Mouse (Mus musculus): ENCODE results near the gene Apba2. TPM values are rescaled to one million over a fixed set of nuclear protein-coding genes. Genes with fewer than 3 reads are reported as not detected.

Gene Apba2
- polyA plus RNA-seq, 1 experiment = not detected

- H3K4me1 ChIP-seq (ENCODE audit: control insufficient read depth, insufficient read depth, low read length) = no peaks in the 10 kb centered on the region
- H3K27ac ChIP-seq (ENCODE audit: insufficient read depth, low read depth, low read length) = no peak overlapping the region
- no peak for TF ChIP-seq CTCF (IDR thresholded peaks at IDR 0.05; ENCODE audit: low read depth, low read length)
- TF ChIP-seq POLR2A (IDR thresholded peaks at IDR 0.05; ENCODE audit: borderline replicate concordance, low read depth, low read length) = no peak
- no peak overlapping the region for H3K4me3 ChIP-seq (ENCODE audit: insufficient read depth, low read length)
Observed at GRCm38 (mm10) chr7:64579887-64580286, 78.4 kb downstream of the Apba2 start.

GRCm38 (mm10) chr7:64580293-64580692 is 78.8 kb downstream of the Apba2 start:
- Histone ChIP-seq H3K4me3 (ENCODE audit: insufficient read depth, low read length) (no peak overlapping the region), H3K4me1 (ENCODE audit: control insufficient read depth, insufficient read depth, low read length) (no peaks in the 10 kb centered on the region), H3K27ac (ENCODE audit: insufficient read depth, low read depth, low read length) (no peak overlapping the region)
- TF ChIP-seq POLR2A (IDR thresholded peaks at IDR 0.05; ENCODE audit: borderline replicate concordance, low read depth, low read length) (no peak), CTCF (IDR thresholded peaks at IDR 0.05; ENCODE audit: low read depth, low read length) (no peak)

GRCm38 (mm10) chr7:64582358-64582757 is 80.9 kb downstream of the Apba2 start:
- no peak overlapping the region for H3K4me3 ChIP-seq (ENCODE audit: insufficient read depth, low read length)
- no peak overlapping the region for H3K27ac ChIP-seq (ENCODE audit: insufficient read depth, low read depth, low read length)
- H3K4me1 ChIP-seq (ENCODE audit: control insufficient read depth, insufficient read depth, low read length) = no peaks in the 10 kb centered on the region
- no peak for TF ChIP-seq POLR2A (IDR thresholded peaks at IDR 0.05; ENCODE audit: borderline replicate concordance, low read depth, low read length)
- TF ChIP-seq CTCF (IDR thresholded peaks at IDR 0.05; ENCODE audit: low read depth, low read length) = no peak

GRCm38 (mm10) chr7:64583670-64584121 is 82.2 kb downstream of the Apba2 start:
- no peak overlapping the region for H3K27ac ChIP-seq (ENCODE audit: insufficient read depth, low read depth, low read length)
- H3K4me3 ChIP-seq (ENCODE audit: insufficient read depth, low read length) = no peak overlapping the region
- no peaks in the 10 kb centered on the region for H3K4me1 ChIP-seq (ENCODE audit: control insufficient read depth, insufficient read depth, low read length)
- TF ChIP-seq POLR2A (IDR thresholded peaks at IDR 0.05; ENCODE audit: borderline replicate concordance, low read depth, low read length) = no peak
- TF ChIP-seq CTCF (IDR thresholded peaks at IDR 0.05; ENCODE audit: low read depth, low read length) = no peak

GRCm38 (mm10) chr7:64586133-64586532 is 84.6 kb downstream of the Apba2 start:
- Histone ChIP-seq H3K4me1 (ENCODE audit: control insufficient read depth, insufficient read depth, low read length) (no peaks in the 10 kb centered on the region), H3K4me3 (ENCODE audit: insufficient read depth, low read length) (no peak overlapping the region), H3K27ac (ENCODE audit: insufficient read depth, low read depth, low read length) (no peak overlapping the region)
- TF ChIP-seq POLR2A (IDR thresholded peaks at IDR 0.05; ENCODE audit: borderline replicate concordance, low read depth, low read length) (no peak), CTCF (IDR thresholded peaks at IDR 0.05; ENCODE audit: low read depth, low read length) (no peak)

GRCm38 (mm10) chr7:64586571-64586970 is 85.1 kb downstream of the Apba2 start:
- Histone ChIP-seq H3K4me1 (ENCODE audit: control insufficient read depth, insufficient read depth, low read length) (no peaks in the 10 kb centered on the region), H3K4me3 (ENCODE audit: insufficient read depth, low read length) (no peak overlapping the region), H3K27ac (ENCODE audit: insufficient read depth, low read depth, low read length) (no peak overlapping the region)
- no peak for TF ChIP-seq POLR2A (IDR thresholded peaks at IDR 0.05; ENCODE audit: borderline replicate concordance, low read depth, low read length)
- no peak for TF ChIP-seq CTCF (IDR thresholded peaks at IDR 0.05; ENCODE audit: low read depth, low read length)

- Histone ChIP-seq H3K27ac (ENCODE audit: insufficient read depth, low read depth, low read length) (no peak overlapping the region), H3K4me3 (ENCODE audit: insufficient read depth, low read length) (no peak overlapping the region), H3K4me1 (ENCODE audit: control insufficient read depth, insufficient read depth, low read length) (no peaks in the 10 kb centered on the region)
- TF ChIP-seq POLR2A (IDR thresholded peaks at IDR 0.05; ENCODE audit: borderline replicate concordance, low read depth, low read length) (no peak), CTCF (IDR thresholded peaks at IDR 0.05; ENCODE audit: low read depth, low read length) (no peak)
Observed at GRCm38 (mm10) chr7:64588636-64589389, 87.3 kb downstream of the Apba2 start.

GRCm38 (mm10) chr7:64595256-64595655 is 93.8 kb downstream of the Apba2 start:
- Histone ChIP-seq H3K4me1 (ENCODE audit: control insufficient read depth, insufficient read depth, low read length) (no peaks in the 10 kb centered on the region), H3K27ac (ENCODE audit: insufficient read depth, low read depth, low read length) (no peak overlapping the region), H3K4me3 (ENCODE audit: insufficient read depth, low read length) (no peak overlapping the region)
- no peak for TF ChIP-seq POLR2A (IDR thresholded peaks at IDR 0.05; ENCODE audit: borderline replicate concordance, low read depth, low read length)
- no peak for TF ChIP-seq CTCF (IDR thresholded peaks at IDR 0.05; ENCODE audit: low read depth, low read length)

- no peak for TF ChIP-seq CTCF (IDR thresholded peaks at IDR 0.05; ENCODE audit: low read depth, low read length)
- Histone ChIP-seq H3K4me1 (ENCODE audit: control insufficient read depth, insufficient read depth, low read length) (no peaks in the 10 kb centered on the region), H3K27ac (ENCODE audit: insufficient read depth, low read depth, low read length) (no peak overlapping the region), H3K4me3 (ENCODE audit: insufficient read depth, low read length) (no peak overlapping the region)
Observed at GRCm38 (mm10) chr7:64596652-64597051, 95.1 kb downstream of the Apba2 start.

- no peaks in the 10 kb centered on the region for H3K4me1 ChIP-seq (ENCODE audit: control insufficient read depth, insufficient read depth, low read length)
- no peak overlapping the region for H3K4me3 ChIP-seq (ENCODE audit: insufficient read depth, low read length)
- no peak overlapping the region for H3K27ac ChIP-seq (ENCODE audit: insufficient read depth, low read depth, low read length)
- no peak for TF ChIP-seq POLR2A (IDR thresholded peaks at IDR 0.05; ENCODE audit: borderline replicate concordance, low read depth, low read length)
- no peak for TF ChIP-seq CTCF (IDR thresholded peaks at IDR 0.05; ENCODE audit: low read depth, low read length)
Observed at GRCm38 (mm10) chr7:64609866-64610265, 108.4 kb downstream of the Apba2 start.
